Mouse (Mus musculus): Measurements from ENCODE around the gene Phpt1. TPM values are rescaled to one million over a fixed set of nuclear protein-coding genes. Genes with fewer than 3 reads are reported as not detected.

Gene Phpt1
- polyA plus RNA-seq, 1 experiment from 2014 or later = 161 TPM

- peak overlapping the region; percentile 60 for H3K4me3 ChIP-seq (ENCODE audit: low read depth, low read length)
- H3K27me3 ChIP-seq (ENCODE audit: control insufficient read depth, insufficient read depth, low read length) = no peaks in the 10 kb centered on the region
- 11% methylated on average over 36 of the region's 43 CpGs for WGBS
- H3K4me2 ChIP-seq (replicated peaks; ENCODE audit: low read depth, low read length) = peak overlapping the region; percentile 75
- ATAC-seq (ENCODE audit: low FRiP score) = peak; percentile 68
- peak overlapping the region; percentile 79 for H3K9ac ChIP-seq (ENCODE audit: low read depth, low read length)
- no peak for DNase-seq (ENCODE audit: low spot score)
- H3K36me3 ChIP-seq (ENCODE audit: control insufficient read depth, insufficient read depth, low read length) = no peaks in the 10 kb centered on the region
- no peaks in the 10 kb centered on the region for H3K4me1 ChIP-seq (replicated peaks; ENCODE audit: control insufficient read depth, insufficient read depth, low read length)
- H3K9me3 ChIP-seq (ENCODE audit: control insufficient read depth, low read length) = no peaks in the 10 kb centered on the region
- H3K27ac ChIP-seq (ENCODE audit: low read depth, low read length) = 0 out of 2 replicates have a peak overlapping the region, but pooled peaks have one; percentile 33
These were observed 28.8 kb downstream of the Phpt1 start for GRCm38 (mm10) chr2:25545996-25546810.

- H3K27me3 ChIP-seq (ENCODE audit: control insufficient read depth, insufficient read depth, low read length) = no peaks in the 10 kb centered on the region
- no peak overlapping the region for H3K9ac ChIP-seq (ENCODE audit: low read depth, low read length)
- no peak overlapping the region for H3K4me3 ChIP-seq (ENCODE audit: low read depth, low read length)
- no peaks in the 10 kb centered on the region for H3K36me3 ChIP-seq (ENCODE audit: control insufficient read depth, insufficient read depth, low read length)
- H3K4me2 ChIP-seq (replicated peaks; ENCODE audit: low read depth, low read length) = no peak overlapping the region
- H3K4me1 ChIP-seq (replicated peaks; ENCODE audit: control insufficient read depth, insufficient read depth, low read length) = no peaks in the 10 kb centered on the region
- 87% methylated on average over 10 of the region's 10 CpGs for WGBS
- DNase-seq (ENCODE audit: low spot score) (no peak), ATAC-seq (ENCODE audit: low FRiP score) (no peak)
- no peak overlapping the region for H3K27ac ChIP-seq (ENCODE audit: low read depth, low read length)
- H3K9me3 ChIP-seq (ENCODE audit: control insufficient read depth, low read length) = no peaks in the 10 kb centered on the region
These were observed 33.2 kb downstream of the Phpt1 start for GRCm38 (mm10) chr2:25541644-25542367.

GRCm38 (mm10) chr2:25540541-25540948 lies 34.5 kb downstream of the Phpt1 start:
- Histone ChIP-seq H3K27me3 (ENCODE audit: control insufficient read depth, insufficient read depth, low read length) (no peaks in the 10 kb centered on the region), H3K36me3 (ENCODE audit: control insufficient read depth, insufficient read depth, low read length) (no peaks in the 10 kb centered on the region), H3K4me2 (replicated peaks; ENCODE audit: low read depth, low read length) (no peak overlapping the region), H3K9me3 (ENCODE audit: control insufficient read depth, low read length) (no peaks in the 10 kb centered on the region), H3K4me3 (ENCODE audit: low read depth, low read length) (no peak overlapping the region), H3K4me1 (replicated peaks; ENCODE audit: control insufficient read depth, insufficient read depth, low read length) (no peaks in the 10 kb centered on the region), H3K27ac (ENCODE audit: low read depth, low read length) (no peak overlapping the region), H3K9ac (ENCODE audit: low read depth, low read length) (no peak overlapping the region)
- no peak for DNase-seq (ENCODE audit: low spot score)
- no peak for ATAC-seq (ENCODE audit: low FRiP score)
- WGBS = 89% methylated on average over 4 of the region's 4 CpGs

- H3K9ac ChIP-seq (ENCODE audit: low read depth, low read length) = no peak overlapping the region
- 94% methylated on average over 8 of the region's 8 CpGs for WGBS
- no peak overlapping the region for H3K27ac ChIP-seq (ENCODE audit: low read depth, low read length)
- no peaks in the 10 kb centered on the region for H3K36me3 ChIP-seq (ENCODE audit: control insufficient read depth, insufficient read depth, low read length)
- H3K4me1 ChIP-seq (replicated peaks; ENCODE audit: control insufficient read depth, insufficient read depth, low read length) = no peaks in the 10 kb centered on the region
- no peaks in the 10 kb centered on the region for H3K9me3 ChIP-seq (ENCODE audit: control insufficient read depth, low read length)
- H3K4me2 ChIP-seq (replicated peaks; ENCODE audit: low read depth, low read length) = no peak overlapping the region
- no peak for DNase-seq (ENCODE audit: low spot score)
- H3K4me3 ChIP-seq (ENCODE audit: low read depth, low read length) = no peak overlapping the region
- H3K27me3 ChIP-seq (ENCODE audit: control insufficient read depth, insufficient read depth, low read length) = no peaks in the 10 kb centered on the region
- no peak for ATAC-seq (ENCODE audit: low FRiP score)
These were observed 38.5 kb downstream of the Phpt1 start for GRCm38 (mm10) chr2:25536531-25536930.

GRCm38 (mm10) chr2:25534866-25535182 lies 40.2 kb downstream of the Phpt1 start:
- no peaks in the 10 kb centered on the region for H3K27me3 ChIP-seq (ENCODE audit: control insufficient read depth, insufficient read depth, low read length)
- no peak overlapping the region for H3K9ac ChIP-seq (ENCODE audit: low read depth, low read length)
- DNase-seq (ENCODE audit: low spot score) (no peak), ATAC-seq (ENCODE audit: low FRiP score) (no peak)
- peaks cover 3% of the 10 kb centered on the region; the same call in 1 of the 2 replicates for H3K36me3 ChIP-seq (ENCODE audit: control insufficient read depth, insufficient read depth, low read length)
- no peak overlapping the region for H3K4me2 ChIP-seq (replicated peaks; ENCODE audit: low read depth, low read length)
- 93% methylated on average over 2 of the region's 2 CpGs for WGBS
- no peak overlapping the region for H3K4me3 ChIP-seq (ENCODE audit: low read depth, low read length)
- H3K4me1 ChIP-seq (replicated peaks; ENCODE audit: control insufficient read depth, insufficient read depth, low read length) = no peaks in the 10 kb centered on the region
- H3K9me3 ChIP-seq (ENCODE audit: control insufficient read depth, low read length) = no peaks in the 10 kb centered on the region
- H3K27ac ChIP-seq (ENCODE audit: low read depth, low read length) = no peak overlapping the region

- Histone ChIP-seq H3K36me3 (ENCODE audit: control insufficient read depth, insufficient read depth, low read length) (peaks cover 3% of the 10 kb centered on the region; the same call in 1 of the 2 replicates), H3K27me3 (ENCODE audit: control insufficient read depth, insufficient read depth, low read length) (no peaks in the 10 kb centered on the region), H3K9ac (ENCODE audit: low read depth, low read length) (no peak overlapping the region), H3K4me3 (ENCODE audit: low read depth, low read length) (no peak overlapping the region), H3K27ac (ENCODE audit: low read depth, low read length) (no peak overlapping the region), H3K9me3 (ENCODE audit: control insufficient read depth, low read length) (no peaks in the 10 kb centered on the region), H3K4me2 (replicated peaks; ENCODE audit: low read depth, low read length) (no peak overlapping the region), H3K4me1 (replicated peaks; ENCODE audit: control insufficient read depth, insufficient read depth, low read length) (no peaks in the 10 kb centered on the region)
- DNase-seq (ENCODE audit: low spot score) (no peak), ATAC-seq (ENCODE audit: low FRiP score) (no peak)
- WGBS = 97% methylated on average over 3 of the region's 3 CpGs
These were observed 40.7 kb downstream of the Phpt1 start for GRCm38 (mm10) chr2:25534178-25534865.

- ATAC-seq (ENCODE audit: low FRiP score) = no peak
- WGBS = 98% methylated on average over 2 of the region's 2 CpGs
- Histone ChIP-seq H3K4me3 (ENCODE audit: low read depth, low read length) (no peak overlapping the region), H3K9ac (ENCODE audit: low read depth, low read length) (no peak overlapping the region), H3K36me3 (ENCODE audit: control insufficient read depth, insufficient read depth, low read length) (peaks cover 3% of the 10 kb centered on the region; the same call in 1 of the 2 replicates), H3K27me3 (ENCODE audit: control insufficient read depth, insufficient read depth, low read length) (no peaks in the 10 kb centered on the region), H3K4me1 (replicated peaks; ENCODE audit: control insufficient read depth, insufficient read depth, low read length) (no peaks in the 10 kb centered on the region), H3K9me3 (ENCODE audit: control insufficient read depth, low read length) (no peaks in the 10 kb centered on the region), H3K27ac (ENCODE audit: low read depth, low read length) (no peak overlapping the region), H3K4me2 (replicated peaks; ENCODE audit: low read depth, low read length) (no peak overlapping the region)
- no peak for DNase-seq (ENCODE audit: low spot score)
These were observed 41.3 kb downstream of the Phpt1 start for GRCm38 (mm10) chr2:25533707-25534106.

- Histone ChIP-seq H3K27ac (ENCODE audit: low read depth, low read length) (no peak overlapping the region), H3K4me1 (replicated peaks; ENCODE audit: control insufficient read depth, insufficient read depth, low read length) (no peaks in the 10 kb centered on the region), H3K27me3 (ENCODE audit: control insufficient read depth, insufficient read depth, low read length) (no peaks in the 10 kb centered on the region), H3K9me3 (ENCODE audit: control insufficient read depth, low read length) (no peaks in the 10 kb centered on the region), H3K4me2 (replicated peaks; ENCODE audit: low read depth, low read length) (no peak overlapping the region), H3K36me3 (ENCODE audit: control insufficient read depth, insufficient read depth, low read length) (peaks cover 13% of the 10 kb centered on the region), H3K4me3 (ENCODE audit: low read depth, low read length) (no peak overlapping the region), H3K9ac (ENCODE audit: low read depth, low read length) (no peak overlapping the region)
- WGBS = 89% methylated on average over 9 of the region's 9 CpGs
- DNase-seq (ENCODE audit: low spot score) = no peak
- no peak for ATAC-seq (ENCODE audit: low FRiP score)
These were observed 48.3 kb downstream of the Phpt1 start for GRCm38 (mm10) chr2:25526510-25527302.
